Mouse (Mus musculus) kidney, embryonic 15.5 days (tissue): ENCODE measurements around the gene Fbxo47. TPM values are rescaled to one million over a fixed set of nuclear protein-coding genes. Genes with fewer than 3 reads are reported as not detected.

Experiments
- ATAC-seq: fragments of 200-750 bp; cut with Nextera tagmentation; replicated peaks from 2 replicates; pipeline ENCODE4 v1.8.0; 2017; ENCODE audit warnings: moderate TSS enrichment; ENCODE audit not compliant: low FRiP score
- H3K27ac ChIP-seq: fragments of 300-500 bp; sonication (generic); 2 replicates; pipeline ENCODE4 v1.5.1; 2015; ENCODE audit warnings: mild to moderate bottlenecking, inconsistent platforms
- H3K27me3 ChIP-seq: fragments of 300-500 bp; sonication (generic); 2 replicates; pipeline ENCODE4 v1.6.1; 2015; ENCODE audit warnings: inconsistent platforms
- H3K36me3 ChIP-seq: fragments of 300-500 bp; sonication (generic); 2 replicates; pipeline ENCODE4 v1.6.1; 2015; ENCODE audit warnings: inconsistent platforms
- H3K4me1 ChIP-seq: fragments of 300-500 bp; sonication (generic); 2 replicates; pipeline ENCODE4 v1.6.1; 2015; ENCODE audit warnings: inconsistent platforms
- H3K4me2 ChIP-seq: fragments of 300-500 bp; sonication (generic); 2 replicates; pipeline ENCODE4 v1.6.1; 2015; ENCODE audit warnings: moderate library complexity, mild to moderate bottlenecking, inconsistent platforms
- H3K4me3 ChIP-seq: fragments of 300-500 bp; sonication (generic); replicated peaks from 2 replicates; pipeline ENCODE4 v1.5.1; 2015; ENCODE audit warnings: mild to moderate bottlenecking, inconsistent platforms
- H3K9ac ChIP-seq: fragments of 300-500 bp; sonication (generic); 2 replicates; pipeline ENCODE4 v1.6.1; 2015; ENCODE audit warnings: mild to moderate bottlenecking, inconsistent platforms
- H3K9me3 ChIP-seq: fragments of 300-500 bp; sonication (generic); replicated peaks from 2 replicates; pipeline ENCODE4 v1.6.1; 2016; ENCODE audit warnings: inconsistent platforms
- WGBS: fragments of 180-500 bp; shearing (Covaris S2); methylation state at CpG from one replicate; pipeline ENCODE4 v1.1.7; 2015; ENCODE audit warnings: mixed read lengths; 5-methylcytosine and 5-hydroxymethylcytosine counted together
- polyA plus RNA-seq: library from polyadenylated mRNA; unstranded; fragments of >200 nt; fragmentation: Nextera tagmentation; extraction: Ambion mirVana; gene quantifications from 2 replicates; pipeline ENCODE4 v1.2.1, GENCODE M21; 2015

Gene Fbxo47
- polyA plus RNA-seq: 0.48 and 0.73 TPM in 2 replicates

- Histone ChIP-seq H3K27ac (peak within 1 kb of the TSS; percentile 90), H3K9ac (peak within 1 kb of the TSS; percentile 31; the same call in 1 of the 2 replicates)
- WGBS: under 1% methylated on average over 37 of the region's 37 CpGs
Measured at GRCm38 (mm10) chr11:97883918-97884600, at the start of gene Fbxo47. Gene Fbxo47, minus strand, starts transcription at chr11:97884154.

DNA sequence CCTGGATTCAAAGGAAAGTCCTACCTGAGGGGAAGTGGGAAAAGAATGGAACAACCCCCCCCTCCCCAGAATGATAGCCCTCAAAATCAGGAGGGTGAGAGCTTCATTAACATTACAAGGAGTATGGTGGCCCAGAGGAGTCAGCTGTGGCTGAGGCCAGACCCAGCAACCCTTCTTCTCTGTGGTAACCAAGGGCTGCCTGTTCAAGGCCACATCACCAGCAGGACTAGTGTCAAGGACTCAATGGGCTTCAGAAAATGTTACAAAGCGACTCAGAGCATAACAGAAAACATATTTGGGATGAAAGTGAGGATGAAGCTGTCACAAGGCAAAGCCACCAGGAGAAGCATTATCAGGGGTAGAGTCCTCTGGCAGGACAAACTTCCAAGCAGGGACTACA is 49.6 kb upstream of the Fbxo47 start:
- ATAC-seq: no peak
- H3K4me1 ChIP-seq: no peaks in the 10 kb centered on the region
- H3K27ac ChIP-seq: no peak overlapping the region
- no peak overlapping the region for H3K9ac ChIP-seq
- H3K36me3 ChIP-seq: no peaks in the 10 kb centered on the region
- no peak overlapping the region for H3K4me2 ChIP-seq
- no peaks in the 10 kb centered on the region for H3K9me3 ChIP-seq
- H3K27me3 ChIP-seq: no peaks in the 10 kb centered on the region
- no peak overlapping the region for H3K4me3 ChIP-seq
- 80% methylated on average over 1 of the region's 1 CpGs for WGBS

More at GRCm38 (mm10) chr11:97883918-97884600, at the start of gene Fbxo47:
- no peaks in the 10 kb centered on the region for H3K27me3 ChIP-seq
- H3K4me3 ChIP-seq: peak within 1 kb of the TSS; percentile 50
- peak within 1 kb of the TSS; percentile 62 for H3K4me2 ChIP-seq
- H3K9me3 ChIP-seq: no peaks in the 10 kb centered on the region
- no peaks in the 10 kb centered on the region; the same call in 1 of the 2 replicates for H3K4me1 ChIP-seq
- peak; percentile 97 for ATAC-seq
- no peaks in the 10 kb centered on the region for H3K36me3 ChIP-seq

DNA sequence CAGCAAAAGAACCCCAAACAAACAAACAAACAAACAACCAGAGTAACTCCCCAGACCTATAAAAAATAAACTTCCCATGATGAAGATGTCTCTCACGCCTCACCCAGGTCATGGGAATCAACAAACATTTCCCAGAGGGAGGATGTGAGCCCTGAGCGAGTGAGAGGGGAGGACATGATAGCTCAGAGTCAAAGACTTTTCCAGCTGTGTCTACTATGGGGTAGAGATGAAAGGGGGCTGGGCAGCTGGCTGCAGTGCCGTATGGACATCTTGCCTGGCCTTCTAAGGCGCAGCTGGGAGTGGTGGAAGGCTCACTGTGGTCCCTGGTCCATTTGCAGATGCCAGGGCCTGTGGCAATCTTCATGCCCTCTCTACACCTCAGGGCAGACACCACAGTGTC is 45.0 kb upstream of the Fbxo47 start:
- Histone ChIP-seq H3K27me3 (no peaks in the 10 kb centered on the region), H3K4me1 (no peaks in the 10 kb centered on the region), H3K27ac (no peak overlapping the region), H3K36me3 (no peaks in the 10 kb centered on the region), H3K9ac (no peak overlapping the region), H3K4me2 (no peak overlapping the region), H3K9me3 (no peaks in the 10 kb centered on the region), H3K4me3 (no peak overlapping the region)
- 67% methylated on average over 4 of the region's 4 CpGs for WGBS
- ATAC-seq: no peak

DNA sequence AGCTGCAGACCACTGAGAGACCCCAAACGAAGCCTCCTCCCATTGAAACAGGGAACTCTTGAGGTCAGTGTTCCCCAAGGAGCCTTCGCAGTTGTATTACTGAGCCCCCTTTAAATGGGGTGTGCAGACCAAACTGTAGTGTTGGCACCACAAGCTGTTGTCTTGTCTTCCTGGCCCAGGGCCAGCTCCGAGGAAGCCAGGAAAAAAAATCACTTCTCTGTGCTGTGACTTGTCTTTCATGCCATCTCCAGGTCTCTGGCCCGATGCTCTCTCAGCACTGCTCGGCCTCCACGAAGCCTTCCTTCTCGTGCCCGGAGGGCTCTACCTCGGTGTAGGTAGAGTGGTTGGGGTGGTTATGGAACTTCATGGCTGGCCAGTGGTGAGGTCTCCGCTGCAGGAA is 40.3 kb upstream of the Fbxo47 start:
- no peak overlapping the region for H3K27ac ChIP-seq
- WGBS: 90% methylated on average over 10 of the region's 10 CpGs
- H3K36me3 ChIP-seq: no peaks in the 10 kb centered on the region

GRCm38 (mm10) chr11:97923639-97924038 is 39.7 kb upstream of the Fbxo47 start:
- no peak overlapping the region for H3K4me2 ChIP-seq
- no peak overlapping the region for H3K4me3 ChIP-seq
- 61% methylated on average over 9 of the region's 9 CpGs for WGBS
- peak; percentile 74 for ATAC-seq
- H3K9ac ChIP-seq: no peak overlapping the region
- H3K27me3 ChIP-seq: no peaks in the 10 kb centered on the region
- H3K36me3 ChIP-seq: no peaks in the 10 kb centered on the region
- no peaks in the 10 kb centered on the region for H3K9me3 ChIP-seq
- H3K27ac ChIP-seq: no peak overlapping the region
- peaks cover 5% of the 10 kb centered on the region; the same call in 1 of the 2 replicates for H3K4me1 ChIP-seq

More for the DNA sequence above, 40.3 kb upstream of the Fbxo47 start:
- ATAC-seq: no peak
- H3K27me3 ChIP-seq: no peaks in the 10 kb centered on the region
- H3K9ac ChIP-seq: no peak overlapping the region
- no peak overlapping the region for H3K4me2 ChIP-seq
- H3K9me3 ChIP-seq: no peaks in the 10 kb centered on the region
- peaks cover 5% of the 10 kb centered on the region; the same call in 1 of the 2 replicates for H3K4me1 ChIP-seq
- H3K4me3 ChIP-seq: no peak overlapping the region

- Histone ChIP-seq H3K9ac (no peak overlapping the region), H3K9me3 (no peaks in the 10 kb centered on the region), H3K36me3 (no peaks in the 10 kb centered on the region), H3K4me1 (no peaks in the 10 kb centered on the region), H3K4me2 (no peak overlapping the region), H3K4me3 (no peak overlapping the region), H3K27me3 (no peaks in the 10 kb centered on the region), H3K27ac (no peak overlapping the region)
- ATAC-seq: no peak
- WGBS: 87% methylated on average over 6 of the region's 6 CpGs
Measured at GRCm38 (mm10) chr11:97915974-97916503, 32.1 kb upstream of the Fbxo47 start.

DNA sequence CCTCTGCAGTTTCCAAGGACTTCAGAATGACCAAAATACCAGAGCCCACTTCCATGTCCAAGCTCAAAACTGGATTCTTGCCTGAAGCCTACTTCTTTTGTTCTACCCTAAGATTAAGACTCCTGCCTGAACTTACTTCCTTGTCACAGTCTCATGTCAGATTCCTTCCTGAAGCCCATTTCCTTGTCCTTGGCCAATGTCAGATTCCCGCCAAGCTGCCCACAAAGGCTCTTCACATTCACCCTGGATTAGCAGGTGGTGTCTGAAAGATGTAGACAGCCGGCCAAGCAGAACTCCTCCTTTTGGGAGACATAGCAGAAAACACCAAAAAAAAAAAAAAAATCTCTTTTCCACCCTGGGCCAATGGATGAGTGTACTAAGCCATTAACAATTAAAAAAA is 31.5 kb upstream of the Fbxo47 start:
- WGBS: 78% methylated on average over 2 of the region's 2 CpGs
- ATAC-seq: no peak
- no peaks in the 10 kb centered on the region for H3K4me1 ChIP-seq

DNA sequence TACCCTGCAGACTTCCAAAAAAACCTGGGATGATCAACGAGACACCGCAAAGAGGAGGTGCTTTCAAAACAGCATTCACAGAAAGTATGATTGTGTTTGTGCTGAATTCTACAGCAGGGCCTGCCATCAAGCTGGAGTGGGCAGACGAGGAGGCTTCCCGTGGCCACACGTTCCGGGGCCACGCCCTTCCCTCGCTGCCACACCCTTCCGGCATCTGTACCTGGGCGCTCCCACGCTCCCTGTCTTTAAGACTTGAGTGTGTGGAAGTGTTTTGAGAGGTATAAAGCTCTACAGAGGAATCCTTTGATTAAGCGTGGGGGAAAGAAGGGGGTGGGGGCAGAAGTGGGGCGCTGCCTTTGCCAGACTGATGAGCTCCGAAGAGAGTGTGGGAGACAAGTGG is 29.2 kb upstream of the Fbxo47 start:
- 86% methylated on average over 14 of the region's 14 CpGs for WGBS
- Histone ChIP-seq H3K36me3 (no peaks in the 10 kb centered on the region), H3K27ac (no peak overlapping the region), H3K9ac (no peak overlapping the region), H3K9me3 (no peaks in the 10 kb centered on the region), H3K4me2 (no peak overlapping the region), H3K4me3 (no peak overlapping the region), H3K4me1 (no peaks in the 10 kb centered on the region), H3K27me3 (no peaks in the 10 kb centered on the region)
- no peak for ATAC-seq

More for the DNA sequence above, 31.5 kb upstream of the Fbxo47 start:
- Histone ChIP-seq H3K9ac (no peak overlapping the region), H3K9me3 (no peaks in the 10 kb centered on the region), H3K4me2 (no peak overlapping the region), H3K4me3 (no peak overlapping the region), H3K27me3 (no peaks in the 10 kb centered on the region), H3K36me3 (no peaks in the 10 kb centered on the region), H3K27ac (no peak overlapping the region)

DNA sequence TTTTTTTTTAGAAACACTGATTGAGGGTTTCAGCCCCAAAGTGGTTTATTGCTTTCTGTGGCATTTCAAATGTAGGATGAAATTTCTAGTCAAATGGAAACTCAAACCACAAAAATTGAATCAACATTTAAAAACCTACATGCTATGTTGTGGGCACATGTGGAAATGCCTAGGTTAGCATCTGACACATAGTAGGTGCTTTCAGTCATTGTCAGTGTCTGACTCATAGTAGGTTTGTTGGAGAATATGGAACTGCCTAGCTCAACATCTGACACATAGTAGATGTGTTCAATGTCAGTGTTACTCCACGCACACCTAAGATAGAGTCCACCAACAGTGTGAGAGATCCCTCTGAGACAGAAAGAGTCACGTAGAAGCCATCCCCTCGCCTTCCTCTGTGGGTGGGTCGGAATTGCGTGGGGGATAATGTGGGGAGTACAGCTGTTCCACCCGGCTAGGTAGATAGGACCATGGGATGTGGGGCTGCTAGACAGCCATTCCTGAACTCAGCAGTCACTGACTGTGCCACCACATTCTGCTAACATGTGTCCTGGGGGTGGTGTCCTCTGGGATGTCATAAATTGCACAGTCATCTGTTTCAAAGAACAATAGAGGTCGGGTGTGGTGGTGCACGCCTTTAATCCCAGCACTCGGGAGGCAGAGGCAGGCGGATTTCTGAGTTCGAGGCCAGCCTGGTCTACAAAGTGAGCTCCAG is 24.8 kb upstream of the Fbxo47 start:
- no peaks in the 10 kb centered on the region for H3K27me3 ChIP-seq
- no peaks in the 10 kb centered on the region for H3K9me3 ChIP-seq
- H3K4me3 ChIP-seq: no peak overlapping the region
- H3K4me1 ChIP-seq: no peaks in the 10 kb centered on the region
- no peak overlapping the region for H3K4me2 ChIP-seq
- H3K9ac ChIP-seq: no peak overlapping the region
- H3K27ac ChIP-seq: no peak overlapping the region
- WGBS: 88% methylated on average over 11 of the region's 11 CpGs
- no peaks in the 10 kb centered on the region for H3K36me3 ChIP-seq
- ATAC-seq: no peak

GRCm38 (mm10) chr11:97907935-97908334 is 24.0 kb upstream of the Fbxo47 start:
- no peak overlapping the region for H3K4me2 ChIP-seq
- WGBS: 82% methylated on average over 5 of the region's 5 CpGs
- H3K9me3 ChIP-seq: no peaks in the 10 kb centered on the region
- no peaks in the 10 kb centered on the region for H3K4me1 ChIP-seq
- no peak for ATAC-seq
- no peaks in the 10 kb centered on the region for H3K27me3 ChIP-seq
- no peaks in the 10 kb centered on the region for H3K36me3 ChIP-seq
- no peak overlapping the region for H3K27ac ChIP-seq
- no peak overlapping the region for H3K9ac ChIP-seq
- no peak overlapping the region for H3K4me3 ChIP-seq

DNA sequence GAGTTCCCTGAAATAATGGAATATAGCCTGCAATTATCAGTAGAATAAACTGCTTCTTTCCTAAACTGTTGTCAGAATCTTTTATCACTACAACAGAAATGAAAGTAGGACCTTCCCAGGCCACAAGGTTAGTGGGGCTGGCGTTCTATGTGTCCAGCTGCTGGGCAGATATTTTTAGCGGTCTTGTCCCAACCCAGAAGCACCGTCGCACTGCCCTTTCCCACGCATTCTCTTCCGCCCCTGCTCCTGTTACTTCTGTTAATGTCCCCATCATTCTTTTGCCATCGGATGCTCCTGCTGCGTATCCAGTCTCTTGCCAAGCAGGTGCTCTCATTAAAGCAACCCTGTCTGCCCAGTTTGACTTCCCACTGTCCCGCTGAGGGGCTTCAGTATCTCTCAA is 23.0 kb upstream of the Fbxo47 start:
- H3K4me2 ChIP-seq: no peak overlapping the region

DNA sequence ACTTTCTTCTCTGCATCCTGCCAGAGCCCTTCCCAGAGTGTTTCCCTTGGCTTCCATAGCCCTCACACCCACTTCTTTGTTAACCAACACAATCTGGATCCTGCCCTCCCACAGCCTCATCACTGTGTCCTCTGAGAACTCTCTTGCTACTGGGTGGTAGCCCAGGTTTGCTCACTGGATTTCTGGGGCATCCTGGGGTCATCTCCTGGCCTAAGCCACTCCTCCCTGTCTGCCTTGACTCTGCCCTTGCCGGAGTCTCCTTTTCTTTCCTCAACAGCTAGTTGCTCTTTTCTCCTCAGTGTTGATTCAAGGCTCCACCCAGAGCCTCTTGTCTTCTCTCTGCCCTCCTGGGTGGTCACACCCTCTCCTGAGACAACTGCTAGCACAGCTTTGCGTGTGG is 22.0 kb upstream of the Fbxo47 start:
- WGBS: 63% methylated on average over 2 of the region's 2 CpGs
- Histone ChIP-seq H3K9me3 (no peaks in the 10 kb centered on the region), H3K4me3 (no peak overlapping the region), H3K9ac (no peak overlapping the region), H3K4me2 (no peak overlapping the region), H3K27ac (no peak overlapping the region), H3K36me3 (no peaks in the 10 kb centered on the region), H3K27me3 (no peaks in the 10 kb centered on the region), H3K4me1 (no peaks in the 10 kb centered on the region)
- no peak for ATAC-seq

More for the DNA sequence above, 23.0 kb upstream of the Fbxo47 start:
- Histone ChIP-seq H3K36me3 (no peaks in the 10 kb centered on the region), H3K27me3 (no peaks in the 10 kb centered on the region), H3K27ac (no peak overlapping the region), H3K9me3 (no peaks in the 10 kb centered on the region), H3K9ac (no peak overlapping the region), H3K4me1 (no peaks in the 10 kb centered on the region), H3K4me3 (no peak overlapping the region)
- ATAC-seq: no peak
- 79% methylated on average over 9 of the region's 9 CpGs for WGBS
